Mouse (Mus musculus) CD8-positive naive resting alpha-beta T cell, adult 57 days (primary cell): ENCODE results near the gene Adam30. TPM values are rescaled to one million over a fixed set of nuclear protein-coding genes. Genes with fewer than 3 reads are reported as not detected.

Source experiments
- total RNA-seq: library from RNA; stranded (reverse); gene quantifications from one replicate; pipeline ENCODE4 v1.2.4, GENCODE M21; 2023

Gene Adam30
- 1.6 TPM for total RNA-seq

DNA sequence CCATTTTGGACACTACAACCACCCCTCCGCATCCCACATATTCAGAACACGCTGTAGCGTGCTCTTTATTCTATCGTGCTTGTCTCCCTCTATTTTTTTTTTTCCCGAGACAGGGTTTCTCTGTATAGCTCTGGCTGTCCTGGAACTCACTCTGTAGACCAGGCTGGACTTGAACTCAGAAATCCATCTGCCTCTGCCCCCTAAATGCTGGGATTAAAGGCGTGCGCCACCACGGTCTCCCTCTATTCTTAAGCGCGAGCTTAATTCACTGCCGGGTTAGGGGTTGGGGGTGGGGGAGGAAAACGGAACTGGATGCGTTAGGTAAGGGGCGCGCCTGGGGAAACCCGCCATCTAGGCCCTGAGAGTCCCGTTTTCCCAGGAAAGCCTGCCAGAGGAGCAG is at the start of gene Adam30:
Gene Adam30, plus strand, starts transcription at position 301 of the 400 bp plus-strand sequence.

Other genes with a start within 250 kb of the Adam30 start
- gene Notch2, start 147.1 kb upstream of the Adam30 start, total RNA-seq, result 73.7 TPM
- not detected for gene Reg4, start 61.5 kb downstream of the Adam30 start, total RNA-seq
- not detected for gene Hmgcs2, start 119.8 kb downstream of the Adam30 start, total RNA-seq
- 68.2 TPM for gene Phgdh, start 179.4 kb downstream of the Adam30 start, total RNA-seq
- not detected for gene Zfp697, start 221.8 kb downstream of the Adam30 start, total RNA-seq